Mouse (Mus musculus) heart, postnatal 0 days (tissue): ENCODE data around the gene Ube2t.

Source experiments
- CTCF ChIP-seq: IDR thresholded peaks from 2 replicates; pipeline ENCODE4 v1.5.1; 2016; ENCODE audit warnings: antibody characterized with exemption, control low read depth, low read depth
- EP300 ChIP-seq: IDR thresholded peaks from 2 replicates; pipeline ENCODE4 v1.6.1; 2016; ENCODE audit warnings: antibody characterized with exemption, low read depth

- no peak for TF ChIP-seq CTCF
- TF ChIP-seq EP300, result no peak
Observed at GRCm38 (mm10) chr1:134965430-134965829, 3.1 kb downstream of the Ube2t start.
